Mouse (Mus musculus) subcutaneous adipose tissue, adult 2 months (tissue): ENCODE results near the gene Cdkn2d. TPM values are rescaled to one million over a fixed set of nuclear protein-coding genes. Genes with fewer than 3 reads are reported as not detected.

Experiments
- polyA plus RNA-seq: library from polyadenylated mRNA; depleted of rRNA; stranded (reverse); fragments of >200 nt; gene quantifications from 2 replicates; pipeline ENCODE4 v1.2.3, GENCODE M21; 2012; ENCODE audit warnings: low replicate concordance; rRNA removed

The Cdkn2d gene
- polyA plus RNA-seq = 28.0 and 33.8 TPM in 2 replicates

GRCm38 (mm10) chr9:21291022-21291787, at the start of gene Cdkn2d:
Gene Cdkn2d (minus strand): TSS chr9:21291407.

GRCm38 (mm10) chr9:21320619-21321512, 29.7 kb upstream of the Cdkn2d start, which contains the start of gene Slc44a2:
Gene Slc44a2 (plus strand): TSS chr9:21320698.

GRCm38 (mm10) chr9:21312134-21312533, 20.9 kb upstream of the Cdkn2d start, which contains the start of gene Ap1m2:
Gene Ap1m2 (minus strand): TSS chr9:21312337.

GRCm38 (mm10) chr9:21287571-21288402, 3.4 kb downstream of the Cdkn2d start, which contains the start of gene Kri1:
Gene Kri1 (minus strand): TSS chr9:21287969.

GRCm38 (mm10) chr9:21265000-21265561, 26.1 kb downstream of the Cdkn2d start, which contains the start of gene Atg4d:
Gene Atg4d (plus strand): TSS chr9:21265293.

GRCm38 (mm10) chr9:21248326-21248725, 42.9 kb downstream of the Cdkn2d start, which contains the start of gene S1pr5:
Gene S1pr5 (minus strand): TSS chr9:21248443.

GRCm38 (mm10) chr9:21238733-21239464, 52.3 kb downstream of the Cdkn2d start, which contains the start of gene Keap1:
Gene Keap1 (minus strand): TSS chr9:21239361.

Other genes with a start within 250 kb of the Cdkn2d start
- gene Zglp1, start 224.3 kb downstream of the Cdkn2d start, polyA plus RNA-seq = 0.39 TPM in 1 of 2 replicates, not detected in the other
- gene Gm49373, start 218.3 kb downstream of the Cdkn2d start, polyA plus RNA-seq = 0.19 and 0.48 TPM in 2 replicates
- gene Fdx1l, start 217.8 kb downstream of the Cdkn2d start, polyA plus RNA-seq = 67.7 and 90.0 TPM in 2 replicates
- gene Gm38431, start 199.4 kb downstream of the Cdkn2d start, polyA plus RNA-seq = 1.6 and 3.5 TPM in 2 replicates
- gene Raver1, start 199.4 kb downstream of the Cdkn2d start, polyA plus RNA-seq = 38.5 and 87.3 TPM in 2 replicates
- 30.7 and 32.8 TPM in 2 replicates for gene Tyk2, start 160.2 kb downstream of the Cdkn2d start, polyA plus RNA-seq
- 55.1 and 87.0 TPM in 2 replicates for gene Cdc37, start 141.4 kb downstream of the Cdkn2d start, polyA plus RNA-seq
- gene Pde4a, start 125.7 kb downstream of the Cdkn2d start, polyA plus RNA-seq = 14.4 and 17.0 TPM in 2 replicates
- gene Keap1, start 52.0 kb downstream of the Cdkn2d start, polyA plus RNA-seq = 63.2 and 85.9 TPM in 2 replicates
- 0.46 and 1.4 TPM in 2 replicates for gene S1pr5, start 43.0 kb downstream of the Cdkn2d start, polyA plus RNA-seq
- 27.9 and 34.3 TPM in 2 replicates for gene Atg4d, start 26.1 kb downstream of the Cdkn2d start, polyA plus RNA-seq
- 24.1 and 24.6 TPM in 2 replicates for gene Kri1, start 3.4 kb downstream of the Cdkn2d start, polyA plus RNA-seq
- gene Ap1m2, start 20.9 kb upstream of the Cdkn2d start, polyA plus RNA-seq = 0.10 and 24.9 TPM in 2 replicates
- 49.0 and 101 TPM in 2 replicates for gene Slc44a2, start 29.3 kb upstream of the Cdkn2d start, polyA plus RNA-seq
- 29.9 and 86.4 TPM in 2 replicates for gene Ilf3, start 76.5 kb upstream of the Cdkn2d start, polyA plus RNA-seq
- gene Qtrt1, start 120.4 kb upstream of the Cdkn2d start, polyA plus RNA-seq = 17.1 and 58.6 TPM in 2 replicates
- gene Dnm2, start 133.5 kb upstream of the Cdkn2d start, polyA plus RNA-seq = 95.2 and 101 TPM in 2 replicates
- gene Tmed1, start 218.8 kb upstream of the Cdkn2d start, polyA plus RNA-seq = 40.8 and 55.3 TPM in 2 replicates
- 4.3 and 10.0 TPM in 2 replicates for gene AB124611, start 234.8 kb upstream of the Cdkn2d start, polyA plus RNA-seq